Mouse (Mus musculus): ENCODE measurements at regions not wholly inside any gene's neighbourhood (a gene's known extent, or its start where the extent isn't known, plus 50 kb on each side); places are given as distances from the start of the nearest gene placed in this dataset.

DNA sequence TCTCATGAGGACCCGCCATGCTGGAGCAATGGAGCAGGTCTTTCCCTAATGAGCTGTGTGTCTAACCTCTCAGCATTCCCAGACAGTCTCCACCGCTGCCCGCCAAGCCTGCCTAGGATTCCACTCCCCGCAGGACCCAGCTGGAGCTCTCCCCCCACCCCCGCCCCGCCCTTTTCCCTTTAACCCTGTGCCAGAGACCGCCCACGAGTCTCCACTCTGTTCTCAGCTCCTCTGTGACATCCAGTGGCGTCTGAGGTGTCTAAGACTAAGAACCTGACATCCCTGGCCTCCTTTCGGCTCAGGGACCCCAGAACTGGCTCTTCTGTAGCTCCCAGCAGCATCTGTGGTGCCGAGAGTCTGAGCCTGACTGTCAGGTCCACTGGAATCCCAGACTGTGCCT lies 50.9 kb upstream of the Tpp2 start:
- WGBS = 35% methylated on average over 11 of the region's 11 CpGs
- 0 out of 2 replicates have a peak, but pooled peaks have one; percentile 27 for ATAC-seq (ENCODE audit: low read depth)

GRCm38 (mm10) chr1:43880396-43880795 lies 52.8 kb upstream of the Uxs1 start:
- Histone ChIP-seq H3K27me3 (no peaks in the 10 kb centered on the region), H3K4me1 (replicated peaks) (no peaks in the 10 kb centered on the region; the same call in 1 of the 2 replicates), H3K9ac (no peak overlapping the region), H3K27ac (replicated peaks) (no peak overlapping the region), H3K4me2 (no peak overlapping the region), H3K36me3 (no peaks in the 10 kb centered on the region), H3K4me3 (no peak overlapping the region), H3K9me3 (no peaks in the 10 kb centered on the region)
- WGBS = 81% methylated on average over 3 of the region's 3 CpGs
- no peak for ATAC-seq (ENCODE audit: low read depth)

More for the DNA sequence above, 50.9 kb upstream of the Tpp2 start:
- Histone ChIP-seq H3K27ac (replicated peaks) (no peak overlapping the region), H3K4me1 (replicated peaks) (no peaks in the 10 kb centered on the region; the same call in 1 of the 2 replicates), H3K9ac (no peak overlapping the region), H3K4me3 (no peak overlapping the region), H3K9me3 (no peaks in the 10 kb centered on the region), H3K36me3 (no peaks in the 10 kb centered on the region), H3K4me2 (no peak overlapping the region), H3K27me3 (no peaks in the 10 kb centered on the region)

DNA sequence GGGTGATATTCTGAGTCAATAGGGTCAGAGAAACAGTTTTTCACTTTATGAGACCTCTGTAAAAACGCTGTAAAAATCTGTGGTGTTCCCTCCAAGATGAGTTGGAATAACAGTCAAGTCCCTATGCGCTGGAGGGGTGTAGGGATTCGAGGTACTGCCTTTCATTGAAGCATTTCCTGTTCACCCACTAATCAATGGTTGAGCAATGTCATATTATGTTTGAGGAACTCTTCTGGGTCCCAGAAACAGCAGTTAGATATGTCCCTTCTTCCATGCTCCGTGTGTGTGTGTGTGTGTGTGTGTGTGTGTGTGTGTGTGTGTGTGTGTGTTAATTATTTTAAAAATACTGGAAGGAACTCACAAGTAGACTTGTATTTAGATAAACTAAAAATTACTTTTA lies 52.3 kb upstream of the Uxs1 start:
- no peak overlapping the region for H3K4me2 ChIP-seq
- no peaks in the 10 kb centered on the region; the same call in 1 of the 2 replicates for H3K4me1 ChIP-seq (replicated peaks)
- H3K4me3 ChIP-seq = no peak overlapping the region
- H3K36me3 ChIP-seq = no peaks in the 10 kb centered on the region
- 66% methylated on average over 4 of the region's 4 CpGs for WGBS
- no peak overlapping the region for H3K27ac ChIP-seq (replicated peaks)
- no peaks in the 10 kb centered on the region for H3K27me3 ChIP-seq
- no peak for ATAC-seq (ENCODE audit: low read depth)
- H3K9me3 ChIP-seq = no peaks in the 10 kb centered on the region
- H3K9ac ChIP-seq = no peak overlapping the region

GRCm38 (mm10) chr1:43879163-43879562 lies 51.6 kb upstream of the Uxs1 start:
- Histone ChIP-seq H3K9ac (no peak overlapping the region), H3K4me1 (replicated peaks) (no peaks in the 10 kb centered on the region; the same call in 1 of the 2 replicates), H3K27ac (replicated peaks) (no peak overlapping the region), H3K36me3 (no peaks in the 10 kb centered on the region), H3K4me3 (no peak overlapping the region), H3K9me3 (no peaks in the 10 kb centered on the region), H3K27me3 (no peaks in the 10 kb centered on the region), H3K4me2 (no peak overlapping the region)
- no peak for ATAC-seq (ENCODE audit: low read depth)
- WGBS = 84% methylated on average over 8 of the region's 8 CpGs

- 83% methylated on average over 2 of the region's 2 CpGs for WGBS
- Histone ChIP-seq H3K27ac (replicated peaks) (no peak overlapping the region), H3K4me2 (no peak overlapping the region), H3K27me3 (no peaks in the 10 kb centered on the region), H3K4me3 (no peak overlapping the region), H3K4me1 (replicated peaks) (no peaks in the 10 kb centered on the region; the same call in 1 of the 2 replicates), H3K36me3 (no peaks in the 10 kb centered on the region), H3K9ac (no peak overlapping the region), H3K9me3 (no peaks in the 10 kb centered on the region)
- no peak for ATAC-seq (ENCODE audit: low read depth)
Measured at GRCm38 (mm10) chr1:43878163-43878562, 50.6 kb upstream of the Uxs1 start.

DNA sequence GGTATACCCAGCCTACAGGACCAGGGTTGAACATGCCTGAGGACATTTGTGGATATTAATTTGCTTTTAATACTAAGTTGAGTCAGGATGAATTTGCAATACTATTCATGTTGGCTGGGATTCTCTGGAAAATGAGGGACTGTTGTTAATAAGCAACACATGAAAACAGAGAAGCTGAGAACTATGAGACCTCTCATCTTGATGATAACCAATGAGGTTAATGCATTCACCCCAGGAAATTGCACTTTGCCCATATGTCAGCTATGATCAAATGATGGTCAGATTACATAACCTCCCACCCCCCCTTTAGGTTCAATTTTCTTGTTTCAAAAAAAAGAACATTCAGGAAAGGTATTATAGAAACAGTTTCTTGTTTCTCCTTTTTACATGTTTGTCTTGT lies 50.1 kb upstream of the Uxs1 start:
- H3K36me3 ChIP-seq = no peaks in the 10 kb centered on the region
- H3K27me3 ChIP-seq = no peaks in the 10 kb centered on the region
- H3K9ac ChIP-seq = no peak overlapping the region
- no peak overlapping the region for H3K4me3 ChIP-seq
- ATAC-seq (ENCODE audit: low read depth) = no peak
- no peaks in the 10 kb centered on the region for H3K9me3 ChIP-seq
- no peak overlapping the region for H3K27ac ChIP-seq (replicated peaks)
- H3K4me2 ChIP-seq = no peak overlapping the region
- no peaks in the 10 kb centered on the region; the same call in 1 of the 2 replicates for H3K4me1 ChIP-seq (replicated peaks)
